Mouse (Mus musculus) testis, adult 2 months (tissue): Measurements from ENCODE around the gene Neu4.
"Not testable (repeated sequence)": the region's sequence is repeated elsewhere in the genome, so short reads cannot be mapped to it uniquely, and the experiment has no call there.

Experiments used
- CTCF ChIP-seq: fragments of 200-500 bp; IDR thresholded peaks from 2 replicates; pipeline ENCODE4 v1.5.1; 2012; ENCODE audit warnings: low read depth, mild to moderate bottlenecking, inconsistent platforms, low read length, moderate library complexity; ENCODE audit not compliant: control insufficient read depth, insufficient read depth, insufficient replicate concordance
- POLR2A ChIP-seq: fragments of 200-500 bp; IDR thresholded peaks from 2 replicates; pipeline ENCODE4 v1.6.1; 2012; ENCODE audit warnings: low read depth, mild to moderate bottlenecking, inconsistent platforms, low read length, moderate library complexity; ENCODE audit not compliant: control insufficient read depth

DNA sequence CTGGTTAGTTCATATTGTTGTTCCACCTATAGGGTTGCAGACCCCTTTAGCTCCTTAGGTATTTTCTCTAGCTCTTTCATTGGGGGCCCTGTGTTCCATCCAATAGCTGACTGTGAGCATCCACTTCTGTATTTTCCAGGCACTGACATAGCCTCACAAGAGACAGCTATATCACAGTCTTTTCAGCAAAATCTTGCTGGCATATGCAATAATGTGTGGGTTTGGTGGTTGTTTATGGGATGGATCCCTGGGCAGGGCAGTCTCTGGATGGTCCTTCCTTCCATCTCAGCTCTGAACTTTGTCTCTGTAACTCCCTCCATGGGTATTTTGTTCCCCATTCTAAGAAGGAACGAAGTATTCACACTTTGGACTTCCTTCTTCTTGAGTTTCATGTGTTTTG is 38.0 kb downstream of the Neu4 start:
- TF ChIP-seq CTCF, POLR2A: not testable (repeated sequence)
